ENCODE assay signal across 10 mouse cellular contexts in genomic region chr4:47521884-47522605, GRCm38 (mm10). TPM values are rescaled to one million over a fixed set of nuclear protein-coding genes. Genes with fewer than 3 reads are reported as not detected.
DNase-seq lines count a peak whose midpoint lies in the region; ATAC-seq lines count a peak whose summit lies in the region.
"Had no signal": no experiment of that assay in that cellular context is flagged by ENCODE, and none has a peak within 500 bp of the region (broad histone marks: within the 10 kb centered on the region; RNA-seq: fewer than 3 reads in every experiment).

No protein-coding gene starts in this region.

- DNase-seq in embryonic facial prominence, embryonic 11.5 days (ENCODE audit: low spot score), result peak; percentile 54
- DNase-seq in embryonic facial prominence, embryonic 10.5 days (ENCODE audit: low spot score), result no peak
- DNase-seq in lung, postnatal 10 days, result peak; percentile 37
- no peak for DNase-seq in lung, postnatal 36 days
- DNase-seq in embryo, embryonic 11 days, result peak; percentile 57
- DNase-seq in layer of hippocampus, adult 18-20 months (ENCODE audit: low spot score in 2 of 2), result peak; percentile 30 to 73
- peak; percentile 61 to 62 for DNase-seq in right cerebral cortex, postnatal 10 days (ENCODE audit: low spot score in 2 of 2)
- no peak for DNase-seq in thymus, postnatal 25 days

- no peaks in the 10 kb centered on the region for H3K36me3 ChIP-seq in embryonic facial prominence, embryonic 11.5 days (replicated peaks; ENCODE audit: control insufficient read depth, insufficient read depth, low read depth, low read length)
- no peaks in the 10 kb centered on the region for H3K36me3 ChIP-seq in embryonic facial prominence, embryonic 10.5 days (replicated peaks)

- 85% methylated on average over 6 of the region's 6 CpGs for WGBS in embryonic facial prominence, embryonic 11.5 days
- WGBS in embryonic facial prominence, embryonic 10.5 days, result 88% methylated on average over 6 of the region's 6 CpGs

- H3K4me3 ChIP-seq in embryonic facial prominence, embryonic 11.5 days (ENCODE audit: low read depth, low read length), result no peak overlapping the region
- no peak overlapping the region for H3K4me3 ChIP-seq in embryonic facial prominence, embryonic 10.5 days
- H3K4me3 ChIP-seq: erythroblast, embryonic 14.5 days had no signal

- ATAC-seq in embryonic facial prominence, embryonic 11.5 days (replicated peaks; ENCODE audit: insufficient number of reproducible peaks, low FRiP score, low TSS enrichment, low read depth), result no peak

- H3K4me2 ChIP-seq in embryonic facial prominence, embryonic 11.5 days (ENCODE audit: low read depth, low read length), result no peak overlapping the region

- H3K9me3 ChIP-seq in embryonic facial prominence, embryonic 11.5 days (replicated peaks; ENCODE audit: control insufficient read depth, low read length), result no peaks in the 10 kb centered on the region
- no peaks in the 10 kb centered on the region for H3K9me3 ChIP-seq in embryonic facial prominence, embryonic 10.5 days

- no peaks in the 10 kb centered on the region for H3K27me3 ChIP-seq in embryonic facial prominence, embryonic 11.5 days (ENCODE audit: control insufficient read depth, insufficient read depth, low read length)
- no peaks in the 10 kb centered on the region for H3K27me3 ChIP-seq in embryonic facial prominence, embryonic 10.5 days (replicated peaks; ENCODE audit: low read depth, poor library complexity, severe bottlenecking)

- H3K4me1 ChIP-seq in embryonic facial prominence, embryonic 11.5 days (ENCODE audit: control insufficient read depth, insufficient read depth, low read length), result no peaks in the 10 kb centered on the region
- no peaks in the 10 kb centered on the region for H3K4me1 ChIP-seq in embryonic facial prominence, embryonic 10.5 days

- H3K9ac ChIP-seq in embryonic facial prominence, embryonic 11.5 days (replicated peaks; ENCODE audit: low read length), result no peak overlapping the region
- H3K9ac ChIP-seq: liver, embryonic 14.5 days had no signal

- no peak overlapping the region for H3K27ac ChIP-seq in embryonic facial prominence, embryonic 11.5 days (replicated peaks; ENCODE audit: low read depth, low read length)
- H3K27ac ChIP-seq in embryonic facial prominence, embryonic 10.5 days (replicated peaks), result no peak overlapping the region
- H3K27ac ChIP-seq: liver, embryonic 14.5 days had no signal

RNA-seq across cellular contexts. Expression of gene Sec61b, which starts 47.6 kb away (rescaled TPM):
- 391 and 410 TPM in 2 replicates for polyA plus RNA-seq in embryonic facial prominence, embryonic 11.5 days (2014; fragmentation: Nextera tagmentation; extraction: Ambion mirVana)
- 377 and 391 TPM in 2 replicates for polyA plus RNA-seq in embryonic facial prominence, embryonic 10.5 days (2016; fragmentation: Nextera tagmentation; extraction: Ambion mirVana)
- total RNA-seq in layer of hippocampus, adult 18-20 months (2021), result 10 to 100 TPM; 49.6 to 50.9 TPM

RNA-seq across cellular contexts. Expression of gene Alg2, which starts 47.9 kb away (rescaled TPM):
- polyA plus RNA-seq in embryonic facial prominence, embryonic 11.5 days (2014; fragmentation: Nextera tagmentation; extraction: Ambion mirVana), result 107 and 111 TPM in 2 replicates
- polyA plus RNA-seq in embryonic facial prominence, embryonic 10.5 days (2016; fragmentation: Nextera tagmentation; extraction: Ambion mirVana), result 83.3 TPM in 2 replicates
- total RNA-seq in layer of hippocampus, adult 18-20 months (2021), result 100 to 1,000 TPM; 138 to 142 TPM

Comparison
In these comparisons a context has a peak if more than half of its experiments do, and no peak if none do; other contexts are left out.
1. DNase-seq: peak in embryonic facial prominence, embryonic 11.5 days (single experiment), lung, postnatal 10 days (single experiment), embryo, embryonic 11 days (single experiment), layer of hippocampus, adult 18-20 months (2 of 2) and right cerebral cortex, postnatal 10 days (2 of 2); none in embryonic facial prominence, embryonic 10.5 days (single experiment), lung, postnatal 36 days (single experiment) and thymus, postnatal 25 days (single experiment).